Mouse (Mus musculus) gastrocnemius, postnatal 25 days (tissue): ENCODE data around the gene Kif12. TPM values are rescaled to one million over a fixed set of nuclear protein-coding genes. Genes with fewer than 3 reads are reported as not detected.

Source experiments
- DNase-seq: peaks from one replicate; pipeline ENCODE4 v3.0.0; 2022
- total RNA-seq, 2 experiments: library from RNA; stranded (reverse); gene quantifications; 1 replicate in 1 of 2; 2 replicates in 1 of 2; pipeline ENCODE4 v1.2.3; 2021

Gene Kif12
- total RNA-seq, 2 experiments from 2014 or later = not detected

GRCm38 (mm10) chr4:63158192-63158591 is 13.7 kb downstream of the Kif12 start:
- DNase-seq = no peak

DNA sequence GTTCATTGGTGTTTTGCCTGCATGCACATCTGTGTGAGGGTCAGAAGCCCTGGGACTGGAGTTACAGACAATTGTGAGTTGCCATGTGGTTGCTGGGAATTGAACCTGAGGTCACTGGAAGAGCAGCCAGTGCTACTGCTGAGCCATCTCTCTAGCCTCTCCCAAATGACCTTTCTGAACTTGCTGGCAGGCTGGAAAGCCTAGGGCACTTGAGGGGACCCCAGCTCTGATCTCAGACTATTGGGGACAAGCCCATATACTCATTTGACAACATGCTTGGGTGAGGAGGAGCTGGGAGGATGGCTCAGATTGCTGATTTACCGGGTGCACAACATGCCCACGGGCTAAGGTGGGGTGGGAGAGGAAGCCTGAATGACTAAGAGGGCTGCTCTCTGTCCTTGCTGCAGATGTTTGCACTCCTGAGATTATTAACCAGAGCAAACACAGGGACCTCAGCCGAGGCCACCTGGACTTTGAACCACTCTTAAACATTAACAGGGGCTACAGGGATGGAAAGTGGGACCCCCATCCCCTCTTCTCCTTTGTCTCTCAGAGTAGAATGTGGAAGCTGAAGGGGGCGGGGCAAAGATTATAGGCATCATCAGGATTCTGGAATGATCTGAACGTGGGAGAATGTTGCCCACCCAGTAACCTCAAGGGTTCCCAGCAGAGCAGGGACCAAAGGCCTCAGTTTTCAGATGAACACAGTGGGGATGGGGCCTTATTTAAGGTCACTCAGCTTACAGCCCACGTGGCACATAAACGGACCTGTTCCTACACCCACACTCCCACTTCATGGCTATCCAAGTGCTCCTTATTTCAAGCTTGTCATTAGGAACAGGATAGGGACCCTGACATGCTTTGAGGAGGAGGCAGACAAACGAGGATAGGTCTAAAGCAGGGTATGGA is 15.0 kb downstream of the Kif12 start:
- DNase-seq = no peak

DNA sequence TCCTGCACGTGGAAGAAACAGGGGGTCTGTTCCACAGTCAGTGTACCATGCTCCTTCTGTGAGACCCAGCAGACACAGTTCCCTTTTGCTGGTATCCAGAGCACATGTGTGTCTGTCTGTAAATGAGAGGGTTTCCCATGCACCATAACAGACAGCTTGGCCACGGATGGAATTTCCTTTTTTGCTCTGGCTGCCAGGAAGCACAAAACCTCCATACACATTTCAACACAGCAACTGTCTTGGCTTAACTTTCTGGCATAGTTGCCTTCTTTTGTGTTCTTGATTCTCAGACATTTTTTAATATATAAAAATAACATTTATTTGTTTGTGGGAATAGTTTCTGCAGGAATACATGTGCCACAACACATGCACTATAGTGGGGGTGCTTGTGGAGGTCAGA is 16.3 kb downstream of the Kif12 start:
- no peak for DNase-seq

DNA sequence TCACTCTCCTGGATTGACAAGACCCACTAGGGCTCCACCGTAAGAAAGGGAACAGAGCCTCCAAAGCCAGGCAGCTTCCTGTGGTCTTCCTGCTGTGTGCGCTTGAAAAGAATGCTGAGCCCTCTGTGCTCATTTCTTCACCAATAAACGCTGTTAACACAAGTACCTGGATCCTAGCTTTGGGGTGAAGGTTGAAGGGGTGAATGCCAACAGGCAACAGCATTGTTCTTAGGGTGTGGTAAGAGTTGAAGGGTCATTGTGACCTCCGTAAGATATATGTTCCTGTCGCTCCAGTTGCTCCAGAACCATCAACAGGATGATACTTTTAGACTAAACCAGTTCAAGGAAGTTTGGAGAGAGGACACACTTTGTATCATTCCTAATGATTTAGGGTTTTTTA is 17.2 kb downstream of the Kif12 start, which contains the start of gene Ambp:
Gene Ambp, minus strand, starts transcription at position 101 of the 400 bp plus-strand sequence.
- DNase-seq = no peak

- no peak for DNase-seq
Measured at GRCm38 (mm10) chr4:63154028-63154427, 17.9 kb downstream of the Kif12 start.

- DNase-seq = no peak
Measured at GRCm38 (mm10) chr4:63151127-63151526, 20.8 kb downstream of the Kif12 start.

- DNase-seq = no peak
Measured at GRCm38 (mm10) chr4:63147268-63147667, 24.7 kb downstream of the Kif12 start.

GRCm38 (mm10) chr4:63129891-63130624 is 41.9 kb downstream of the Kif12 start:
- DNase-seq = peak; percentile 66

- no peak for DNase-seq
Measured at GRCm38 (mm10) chr4:63124861-63125466, 47.0 kb downstream of the Kif12 start.

DNA sequence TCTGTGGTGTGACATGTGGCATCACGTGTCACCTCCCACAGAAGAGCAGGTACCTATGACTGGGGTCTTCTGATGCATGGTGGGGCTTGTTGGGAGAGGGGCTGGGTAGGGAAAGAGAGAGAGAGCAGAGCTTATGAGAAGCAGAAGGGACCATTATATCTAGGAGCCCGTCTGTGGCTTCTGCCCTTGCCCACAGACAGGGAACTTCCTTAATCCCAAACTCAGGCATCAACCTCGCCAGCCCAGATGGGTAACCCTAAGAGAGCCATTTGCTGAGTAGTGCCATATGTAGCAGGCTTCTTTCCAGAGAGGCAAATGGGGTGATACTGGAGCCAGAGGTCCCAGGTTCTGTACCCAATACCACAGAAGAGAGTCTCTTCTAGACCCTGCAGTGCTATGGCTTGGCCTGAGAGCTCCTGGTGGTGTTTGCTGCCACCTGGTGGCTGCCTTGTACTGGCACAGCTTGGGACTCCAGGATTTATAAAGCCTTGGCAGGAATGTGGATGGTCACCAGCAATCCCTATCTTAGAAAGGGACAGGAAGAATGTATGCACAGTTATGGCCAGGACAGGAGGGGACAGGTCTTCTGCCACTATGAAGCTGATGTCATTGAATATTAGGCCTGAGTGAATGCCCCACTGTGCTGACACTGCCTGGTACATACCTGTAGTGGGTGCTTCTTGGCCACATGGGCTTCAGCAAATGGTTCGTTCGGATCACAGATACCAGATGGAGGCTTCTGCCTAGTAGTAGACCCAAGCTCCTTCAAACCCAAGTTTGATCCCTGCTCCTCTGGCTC is 53.1 kb downstream of the Kif12 start:
- peak; percentile 55 for DNase-seq

Other genes with a start within 250 kb of the Kif12 start
- under 1 TPM; 0.19 to 0.41 TPM for gene Zfp618, start 206.6 kb downstream of the Kif12 start, total RNA-seq
- gene Ambp, start 17.3 kb downstream of the Kif12 start, total RNA-seq = not detected
- under 1 TPM; 0.92 to 0.94 TPM for gene Col27a1, start 41.9 kb upstream of the Kif12 start, total RNA-seq
- gene Orm1, start 172.4 kb upstream of the Kif12 start, total RNA-seq = 10 to 100 TPM in 1 of 2 experiments, under 1 TPM in 1; 0.38 to 13.6 TPM
- gene Orm3, start 184.0 kb upstream of the Kif12 start, total RNA-seq = under 1 TPM in 1 of 2 experiments, not detected in 1; 0.38 TPM
- 1 to 10 TPM in 1 of 2 experiments, not detected in 1; 1.8 TPM for gene Orm2, start 190.3 kb upstream of the Kif12 start, total RNA-seq
- 1 to 10 TPM; 1.1 to 1.4 TPM for gene Akna, start 231.2 kb upstream of the Kif12 start, total RNA-seq